Mouse (Mus musculus) heart, embryonic 13.5 days (tissue): ENCODE measurements around the gene Ccnyl1. TPM values are rescaled to one million over a fixed set of nuclear protein-coding genes. Genes with fewer than 3 reads are reported as not detected.
"Not testable (repeated sequence)": the region's sequence is repeated elsewhere in the genome, so short reads cannot be mapped to it uniquely, and the experiment has no call there.

ENCODE experiments used
- ATAC-seq: fragments of 200-750 bp; cut with Nextera tagmentation; 2 replicates; pipeline ENCODE4 v1.8.0; 2017; ENCODE audit warnings: moderate TSS enrichment; ENCODE audit not compliant: insufficient number of reproducible peaks, low FRiP score, low TSS enrichment; ENCODE audit errors: extremely low read depth
- H3K27ac ChIP-seq: fragments of 300-500 bp; sonication (generic); replicated peaks from 2 replicates; pipeline ENCODE4 v1.5.1; 2015; ENCODE audit warnings: moderate library complexity, mild to moderate bottlenecking, inconsistent platforms
- H3K27me3 ChIP-seq: fragments of 300-500 bp; sonication (generic); replicated peaks from 2 replicates; pipeline ENCODE4 v1.6.1; 2015; ENCODE audit warnings: mild to moderate bottlenecking, inconsistent platforms
- H3K36me3 ChIP-seq: fragments of 300-500 bp; sonication (generic); 2 replicates; pipeline ENCODE4 v1.6.1; 2015; ENCODE audit warnings: mild to moderate bottlenecking, inconsistent platforms
- H3K4me1 ChIP-seq: fragments of 300-500 bp; sonication (generic); 2 replicates; pipeline ENCODE4 v1.6.1; 2015; ENCODE audit warnings: inconsistent platforms
- H3K4me2 ChIP-seq: fragments of 300-500 bp; sonication (generic); 2 replicates; pipeline ENCODE4 v1.6.1; 2015; ENCODE audit warnings: inconsistent platforms, mild to moderate bottlenecking, moderate library complexity
- H3K4me3 ChIP-seq: fragments of 300-500 bp; sonication (generic); 2 replicates; pipeline ENCODE4 v1.5.1; 2015; ENCODE audit warnings: moderate library complexity, mild to moderate bottlenecking, inconsistent platforms
- H3K9ac ChIP-seq: fragments of 300-500 bp; sonication (generic); 2 replicates; pipeline ENCODE4 v1.6.1; 2015; ENCODE audit warnings: inconsistent platforms, mild to moderate bottlenecking, moderate library complexity
- H3K9me3 ChIP-seq: fragments of 300-500 bp; sonication (generic); 2 replicates; pipeline ENCODE4 v1.6.1; 2016; ENCODE audit warnings: inconsistent platforms
- WGBS: fragments of 180-500 bp; shearing (Covaris S2); methylation state at CpG from one replicate; pipeline ENCODE4 v1.1.7; 2015; ENCODE audit warnings: mixed read lengths; 5-methylcytosine and 5-hydroxymethylcytosine counted together
- polyA plus RNA-seq: library from polyadenylated mRNA; unstranded; fragments of >200 nt; fragmentation: Nextera tagmentation; extraction: Ambion mirVana; gene quantifications from 2 replicates; pipeline ENCODE4 v1.2.1, GENCODE M21; 2015

Gene Ccnyl1
- polyA plus RNA-seq, result 2.9 and 3.9 TPM in 2 replicates

GRCm38 (mm10) chr1:64690213-64691013, at the start of gene Ccnyl1:
Gene Ccnyl1, plus strand, starts transcription at chr1:64690455.
- under 1% methylated on average over 68 of the region's 71 CpGs for WGBS
- Histone ChIP-seq H3K36me3 (no peaks in the 10 kb centered on the region), H3K4me3 (peak within 1 kb of the TSS; percentile 97), H3K4me1 (peaks cover 33% of the 10 kb centered on the region), H3K27me3 (no peaks in the 10 kb centered on the region), H3K9me3 (no peaks in the 10 kb centered on the region), H3K9ac (peak within 1 kb of the TSS; percentile 95), H3K4me2 (peak within 1 kb of the TSS; percentile 92), H3K27ac (peak within 1 kb of the TSS; percentile 82)
- peak; percentile 98 for ATAC-seq

- Histone ChIP-seq H3K4me3 (no peak overlapping the region), H3K36me3 (no peaks in the 10 kb centered on the region), H3K9me3 (no peaks in the 10 kb centered on the region), H3K9ac (no peak overlapping the region), H3K4me2 (no peak overlapping the region), H3K4me1 (no peaks in the 10 kb centered on the region), H3K27ac (no peak overlapping the region), H3K27me3 (no peaks in the 10 kb centered on the region)
- ATAC-seq, result no peak
- 80% methylated on average over 6 of the region's 6 CpGs for WGBS
Measured at GRCm38 (mm10) chr1:64641069-64641468, 49.2 kb upstream of the Ccnyl1 start.

GRCm38 (mm10) chr1:64642541-64642940, 47.7 kb upstream of the Ccnyl1 start:
- not testable (repeated sequence) for H3K27me3 ChIP-seq, ATAC-seq, H3K4me1 ChIP-seq, H3K4me2 ChIP-seq, H3K9ac ChIP-seq, H3K36me3 ChIP-seq, H3K9me3 ChIP-seq, H3K4me3 ChIP-seq, H3K27ac ChIP-seq
- WGBS, result 93% methylated on average over 8 of the region's 8 CpGs

GRCm38 (mm10) chr1:64644513-64644912, 45.7 kb upstream of the Ccnyl1 start:
- Histone ChIP-seq H3K36me3 (no peaks in the 10 kb centered on the region), H3K27me3 (no peaks in the 10 kb centered on the region), H3K4me2 (no peak overlapping the region), H3K27ac (no peak overlapping the region), H3K9me3 (no peaks in the 10 kb centered on the region), H3K4me1 (no peaks in the 10 kb centered on the region), H3K9ac (no peak overlapping the region), H3K4me3 (no peak overlapping the region)
- no peak for ATAC-seq
- 89% methylated on average over 3 of the region's 3 CpGs for WGBS

- no peaks in the 10 kb centered on the region for H3K4me1 ChIP-seq
- no peaks in the 10 kb centered on the region for H3K36me3 ChIP-seq
- no peaks in the 10 kb centered on the region for H3K27me3 ChIP-seq
- WGBS, result 57% methylated on average over 11 of the region's 11 CpGs
- no peak overlapping the region for H3K4me3 ChIP-seq
- H3K9me3 ChIP-seq, result no peaks in the 10 kb centered on the region
- no peak overlapping the region for H3K4me2 ChIP-seq
- no peak for ATAC-seq
- no peak overlapping the region for H3K27ac ChIP-seq
- H3K9ac ChIP-seq, result no peak overlapping the region
Measured at GRCm38 (mm10) chr1:64649362-64650124, 40.7 kb upstream of the Ccnyl1 start.

GRCm38 (mm10) chr1:64653701-64654100, 36.6 kb upstream of the Ccnyl1 start:
- H3K36me3 ChIP-seq, result no peaks in the 10 kb centered on the region
- H3K9ac ChIP-seq, result no peak overlapping the region
- no peak for ATAC-seq
- no peak overlapping the region for H3K27ac ChIP-seq
- no peaks in the 10 kb centered on the region for H3K9me3 ChIP-seq
- H3K4me1 ChIP-seq, result no peaks in the 10 kb centered on the region
- H3K4me2 ChIP-seq, result no peak overlapping the region
- H3K27me3 ChIP-seq, result no peaks in the 10 kb centered on the region
- 87% methylated on average over 6 of the region's 6 CpGs for WGBS
- H3K4me3 ChIP-seq, result no peak overlapping the region

- no peak overlapping the region for H3K4me3 ChIP-seq
- H3K9ac ChIP-seq, result no peak overlapping the region
- H3K27me3 ChIP-seq, result no peaks in the 10 kb centered on the region
- no peaks in the 10 kb centered on the region for H3K9me3 ChIP-seq
- ATAC-seq, result no peak
- WGBS, result 0% methylated on average over 1 of the region's 1 CpGs
- H3K4me1 ChIP-seq, result no peaks in the 10 kb centered on the region
- no peak overlapping the region for H3K4me2 ChIP-seq
- no peaks in the 10 kb centered on the region for H3K36me3 ChIP-seq
- H3K27ac ChIP-seq, result no peak overlapping the region
Measured at GRCm38 (mm10) chr1:64655415-64655814, 34.8 kb upstream of the Ccnyl1 start.

- H3K4me1 ChIP-seq, result no peaks in the 10 kb centered on the region
- no peak for ATAC-seq
- H3K4me3 ChIP-seq, result no peak overlapping the region
- H3K27me3 ChIP-seq, result no peaks in the 10 kb centered on the region
- H3K9me3 ChIP-seq, result no peaks in the 10 kb centered on the region
- 77% methylated on average over 3 of the region's 3 CpGs for WGBS
- no peak overlapping the region for H3K9ac ChIP-seq
- no peak overlapping the region for H3K27ac ChIP-seq
- no peak overlapping the region for H3K4me2 ChIP-seq
- no peaks in the 10 kb centered on the region for H3K36me3 ChIP-seq
Measured at GRCm38 (mm10) chr1:64656423-64657129, 33.7 kb upstream of the Ccnyl1 start.

- Histone ChIP-seq H3K27ac (peak overlapping the region; percentile 68), H3K4me2 (peak overlapping the region; percentile 16), H3K4me1 (no peaks in the 10 kb centered on the region), H3K9me3 (no peaks in the 10 kb centered on the region), H3K4me3 (no peak overlapping the region), H3K9ac (no peak overlapping the region), H3K36me3 (no peaks in the 10 kb centered on the region), H3K27me3 (no peaks in the 10 kb centered on the region)
- no peak for ATAC-seq
- 57% methylated on average over 7 of the region's 7 CpGs for WGBS
Measured at GRCm38 (mm10) chr1:64658876-64659275, 31.4 kb upstream of the Ccnyl1 start.

GRCm38 (mm10) chr1:64667111-64667633, 23.1 kb upstream of the Ccnyl1 start:
- 60% methylated on average over 2 of the region's 2 CpGs for WGBS
- H3K4me2 ChIP-seq, result no peak overlapping the region
- no peak overlapping the region for H3K9ac ChIP-seq
- no peak overlapping the region for H3K27ac ChIP-seq
- H3K4me1 ChIP-seq, result no peaks in the 10 kb centered on the region
- H3K27me3 ChIP-seq, result no peaks in the 10 kb centered on the region
- no peaks in the 10 kb centered on the region for H3K36me3 ChIP-seq
- H3K9me3 ChIP-seq, result no peaks in the 10 kb centered on the region
- ATAC-seq, result no peak
- H3K4me3 ChIP-seq, result no peak overlapping the region

- H3K27me3 ChIP-seq, result no peaks in the 10 kb centered on the region
- H3K9me3 ChIP-seq, result no peaks in the 10 kb centered on the region; the same call in 1 of the 2 replicates
- no peak overlapping the region for H3K4me3 ChIP-seq
- no peak overlapping the region for H3K27ac ChIP-seq
- H3K36me3 ChIP-seq, result no peaks in the 10 kb centered on the region
- WGBS, result 67% methylated on average over 2 of the region's 2 CpGs
- no peak overlapping the region for H3K4me2 ChIP-seq
- no peaks in the 10 kb centered on the region for H3K4me1 ChIP-seq
- no peak for ATAC-seq
- no peak overlapping the region for H3K9ac ChIP-seq
Measured at GRCm38 (mm10) chr1:64669451-64669850, 20.8 kb upstream of the Ccnyl1 start.
